In the genomic region with DNA sequence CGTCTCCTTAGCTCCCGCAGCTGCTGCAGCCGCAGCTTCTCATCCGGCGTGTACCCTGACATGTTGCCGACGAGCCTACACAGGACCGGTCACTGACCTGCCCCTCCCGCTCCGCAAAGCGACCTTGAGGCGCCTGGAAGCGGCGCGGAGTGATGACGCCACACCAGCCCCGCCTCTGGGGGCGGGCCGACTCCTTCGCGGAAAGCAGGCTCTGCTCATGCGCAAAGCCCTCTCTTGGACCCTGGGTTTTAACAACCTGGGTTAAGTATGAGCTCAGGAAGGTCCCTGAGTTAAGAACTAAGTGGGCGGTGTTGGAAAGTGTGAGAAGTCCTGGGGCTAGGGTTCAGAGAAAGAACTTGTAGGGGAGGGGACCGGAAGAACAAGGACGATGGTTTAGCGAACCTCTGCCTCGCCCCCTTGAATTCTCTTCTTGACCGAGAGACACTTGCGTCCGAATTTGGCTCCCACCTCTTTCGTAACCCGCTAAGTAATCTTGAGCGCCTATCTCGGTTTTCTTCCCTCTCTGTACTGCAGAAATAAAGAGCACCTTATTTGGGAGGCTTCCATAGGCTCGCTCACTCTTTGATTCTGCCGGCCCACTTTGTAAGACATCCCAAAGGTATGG, we compare ENCODE assay signal across 7 mouse cellular contexts. TPM values are rescaled to one million over a fixed set of nuclear protein-coding genes. Genes with fewer than 3 reads are reported as not detected.
DNase-seq lines count a peak whose midpoint lies in the region; ATAC-seq and TF ChIP-seq lines count a peak whose summit lies in the region.

A gene (minus strand): TSS at position 146 of the 625 bp plus-strand sequence.

- peak within 1 kb of the TSS; percentile 83 for H3K27ac ChIP-seq in embryonic facial prominence, embryonic 12.5 days
- peak within 1 kb of the TSS; percentile 90 for H3K27ac ChIP-seq in kidney, adult 2 months (ENCODE audit: insufficient read depth, low read depth, low read length)
- peak within 1 kb of the TSS; percentile 86 for H3K27ac ChIP-seq in limb, embryonic 12.5 days
- peak within 1 kb of the TSS; percentile 69 for H3K27ac ChIP-seq in midbrain, embryonic 15.5 days
- H3K27ac ChIP-seq in spleen, adult 2 months (ENCODE audit: insufficient read depth, low read length) = peak within 1 kb of the TSS; percentile 69

- H3K36me3 ChIP-seq in embryonic facial prominence, embryonic 12.5 days = peaks cover 12% of the 10 kb centered on the region; the same call in 1 of the 2 replicates
- peaks cover 2% of the 10 kb centered on the region; the same call in 1 of the 2 replicates for H3K36me3 ChIP-seq in kidney, adult 2 months (ENCODE audit: control insufficient read depth, insufficient read depth, low read length)
- peaks cover 19% of the 10 kb centered on the region for H3K36me3 ChIP-seq in limb, embryonic 12.5 days
- H3K36me3 ChIP-seq in midbrain, embryonic 15.5 days (replicated peaks) = peaks cover 3% of the 10 kb centered on the region; the same call in 1 of the 2 replicates
- no peaks in the 10 kb centered on the region; the same call in 1 of the 2 replicates for H3K36me3 ChIP-seq in spleen, adult 2 months (ENCODE audit: control insufficient read depth, insufficient read depth, low read length)

- H3K4me2 ChIP-seq in embryonic facial prominence, embryonic 12.5 days (replicated peaks) = peak within 1 kb of the TSS; percentile 86
- peak within 1 kb of the TSS; percentile 91 for H3K4me2 ChIP-seq in limb, embryonic 12.5 days
- H3K4me2 ChIP-seq in midbrain, embryonic 15.5 days = peak within 1 kb of the TSS; percentile 89

- DNase-seq in adrenal gland, postnatal 25 days = peak; percentile 98
- peak; percentile 94 to 96 for DNase-seq in heart, adult 18-20 months
- peak; percentile 97 for DNase-seq in kidney, adult 2 months
- DNase-seq in spleen, adult 2 months (ENCODE audit: low read depth in 1 of 2, low spot score in 2 of 2) = peak; percentile 84 to 90

- 1% methylated on average over 36 of the region's 36 CpGs for WGBS in embryonic facial prominence, embryonic 12.5 days
- under 1% methylated on average over 36 of the region's 36 CpGs for whole genome bisulfite sequencing in kidney, adult 2 months
- WGBS in limb, embryonic 12.5 days = under 1% methylated on average over 36 of the region's 36 CpGs
- WGBS in midbrain, embryonic 15.5 days = under 1% methylated on average over 36 of the region's 36 CpGs
- WGBS in spleen, adult 2 months = under 1% methylated on average over 36 of the region's 36 CpGs

- no peaks in the 10 kb centered on the region for H3K9me3 ChIP-seq in embryonic facial prominence, embryonic 12.5 days
- H3K9me3 ChIP-seq in limb, embryonic 12.5 days = no peaks in the 10 kb centered on the region
- H3K9me3 ChIP-seq in midbrain, embryonic 15.5 days = no peaks in the 10 kb centered on the region

- peak within 1 kb of the TSS; percentile 97 for H3K4me3 ChIP-seq in embryonic facial prominence, embryonic 12.5 days
- peak within 1 kb of the TSS; percentile 65 for H3K4me3 ChIP-seq in kidney, adult 2 months (ENCODE audit: insufficient read depth, low read depth, low read length)
- peak within 1 kb of the TSS; percentile 88 for H3K4me3 ChIP-seq in limb, embryonic 12.5 days (replicated peaks)
- H3K4me3 ChIP-seq in midbrain, embryonic 15.5 days = peak within 1 kb of the TSS; percentile 99
- peak within 1 kb of the TSS; percentile 81 for H3K4me3 ChIP-seq in spleen, adult 2 months (ENCODE audit: extremely low read depth, insufficient read depth, insufficient read length)

- H3K9ac ChIP-seq in embryonic facial prominence, embryonic 12.5 days = peak within 1 kb of the TSS; percentile 88
- H3K9ac ChIP-seq in limb, embryonic 12.5 days (replicated peaks) = peak within 1 kb of the TSS; percentile 84
- peak within 1 kb of the TSS; percentile 95 for H3K9ac ChIP-seq in midbrain, embryonic 15.5 days

- TF ChIP-seq POLR2A in kidney, adult 2 months (IDR thresholded peaks at IDR 0.05; ENCODE audit: low read depth, low read length) = peak; percentile 78
- TF ChIP-seq POLR2A in spleen, adult 2 months (IDR thresholded peaks at IDR 0.05; ENCODE audit: low read depth, low read length) = peak; percentile 50; the same call in 1 of the 2 replicates

- peaks cover 10% of the 10 kb centered on the region for H3K4me1 ChIP-seq in embryonic facial prominence, embryonic 12.5 days
- H3K4me1 ChIP-seq in kidney, adult 2 months (ENCODE audit: control insufficient read depth, insufficient read depth, low read length) = peaks cover 3% of the 10 kb centered on the region; the same call in 1 of the 2 replicates
- peaks cover 9% of the 10 kb centered on the region for H3K4me1 ChIP-seq in limb, embryonic 12.5 days (replicated peaks)
- peaks cover 12% of the 10 kb centered on the region for H3K4me1 ChIP-seq in midbrain, embryonic 15.5 days
- H3K4me1 ChIP-seq in spleen, adult 2 months (ENCODE audit: control insufficient read depth, insufficient read depth, insufficient read length) = no peaks in the 10 kb centered on the region; the same call in 1 of the 2 replicates

- ATAC-seq in embryonic facial prominence, embryonic 12.5 days (ENCODE audit: insufficient number of reproducible peaks, insufficient read depth, low FRiP score, low TSS enrichment) = peak; percentile 95
- peak; percentile 94 for ATAC-seq in limb, embryonic 12.5 days (ENCODE audit: insufficient number of reproducible peaks, insufficient read depth, low FRiP score, low TSS enrichment, low read depth)
- peak; percentile 95 for ATAC-seq in midbrain, embryonic 15.5 days (replicated peaks)

- TF ChIP-seq CTCF in kidney, adult 2 months (conservative IDR thresholded peaks at IDR 0.05; ENCODE audit: insufficient read depth, insufficient read length, low read depth, low read length) = no peak
- TF ChIP-seq CTCF in spleen, adult 2 months (IDR thresholded peaks at IDR 0.05; ENCODE audit: extremely low read depth, insufficient read depth, insufficient read length, insufficient replicate concordance) = no peak

- H3K27me3 ChIP-seq in embryonic facial prominence, embryonic 12.5 days = no peaks in the 10 kb centered on the region
- no peaks in the 10 kb centered on the region for H3K27me3 ChIP-seq in kidney, adult 2 months (replicated peaks; ENCODE audit: control insufficient read depth, insufficient read depth, low read length)
- H3K27me3 ChIP-seq in limb, embryonic 12.5 days = no peaks in the 10 kb centered on the region
- H3K27me3 ChIP-seq in midbrain, embryonic 15.5 days (replicated peaks) = no peaks in the 10 kb centered on the region
- H3K27me3 ChIP-seq in spleen, adult 2 months (ENCODE audit: control insufficient read depth, insufficient read depth, low read length) = no peaks in the 10 kb centered on the region

RNA-seq across cellular contexts. Expression of the gene that starts here (rescaled TPM):
- 177 and 194 TPM in 2 replicates for total RNA-seq in adrenal gland, postnatal 25 days (2021)
- polyA plus RNA-seq in embryonic facial prominence, embryonic 12.5 days (2016; fragmentation: Nextera tagmentation; extraction: Ambion mirVana) = 280 and 302 TPM in 2 replicates
- total RNA-seq in heart, adult 18-20 months (2021) = 100 to 1,000 TPM; 498 to 550 TPM
- polyA plus RNA-seq in kidney, adult 2 months (2012; rRNA removed) = 227 and 287 TPM in 2 replicates
- 291 and 294 TPM in 2 replicates for polyA plus RNA-seq in limb, embryonic 12.5 days (2016; fragmentation: Nextera tagmentation; extraction: Ambion mirVana)
- 303 and 312 TPM in 2 replicates for polyA plus RNA-seq in midbrain, embryonic 15.5 days (2015; fragmentation: Nextera tagmentation; extraction: Ambion mirVana)
- 27.5 and 32.9 TPM in 2 replicates for polyA plus RNA-seq in spleen, adult 2 months (2012; rRNA removed)

Comparison
In these comparisons a context has a peak if more than half of its experiments do, and no peak if none do; other contexts are left out.
1. Peak in every context shown above with its lines: DNase-seq, ATAC-seq, H3K4me3 ChIP-seq and H3K27ac ChIP-seq.